Mouse (Mus musculus) small intestine, adult 2 months (tissue): ENCODE results near the gene Prr13.

Experiments
- CTCF ChIP-seq: fragments of 200-500 bp; IDR thresholded peaks from 2 replicates; pipeline ENCODE4 v1.5.1; 2012; ENCODE audit warnings: low read depth, mild to moderate bottlenecking, control low read depth, inconsistent platforms, low read length, moderate library complexity, mixed read lengths; ENCODE audit not compliant: insufficient replicate concordance, insufficient read length; ENCODE audit errors: extremely low read depth
- POLR2A ChIP-seq: fragments of 200-500 bp; IDR thresholded peaks from 2 replicates; pipeline ENCODE4 v1.6.1; 2012; ENCODE audit warnings: low read depth, mild to moderate bottlenecking, control low read depth, inconsistent platforms, low read length, moderate library complexity

- TF ChIP-seq POLR2A: no peak
- TF ChIP-seq CTCF: no peak
Measured at GRCm38 (mm10) chr15:102426963-102427362, 31.9 kb upstream of the Prr13 start.
